Mouse (Mus musculus) small intestine, adult 2 months (tissue): ENCODE results near the gene Suds3. TPM values are rescaled to one million over a fixed set of nuclear protein-coding genes. Genes with fewer than 3 reads are reported as not detected.

Experiments
- H3K27ac ChIP-seq: fragments of 200-500 bp; 2 replicates; pipeline ENCODE4 v1.5.1; 2012; ENCODE audit warnings: low read depth, low read length, control low read depth, inconsistent platforms; ENCODE audit not compliant: insufficient read depth
- H3K27me3 ChIP-seq: fragments of 200-500 bp; 2 replicates; pipeline ENCODE4 v1.6.1; 2012; ENCODE audit warnings: mild to moderate bottlenecking, moderate library complexity, low read length, inconsistent platforms; ENCODE audit not compliant: control insufficient read depth, insufficient read depth
- H3K36me3 ChIP-seq: fragments of 200-500 bp; 2 replicates; pipeline ENCODE4 v1.6.1; 2012; ENCODE audit warnings: mild to moderate bottlenecking, low read length, control low read depth, inconsistent platforms; ENCODE audit not compliant: control insufficient read depth, insufficient read depth
- H3K4me1 ChIP-seq: fragments of 200-500 bp; 2 replicates; pipeline ENCODE4 v1.6.1; 2012; ENCODE audit warnings: low read length, inconsistent platforms, mixed read lengths; ENCODE audit not compliant: control insufficient read depth, insufficient read depth, insufficient read length
- H3K4me3 ChIP-seq: fragments of 200-500 bp; 2 replicates; pipeline ENCODE4 v1.5.1; 2012; ENCODE audit warnings: low read depth, mild to moderate bottlenecking, control low read depth, inconsistent platforms, low read length, moderate library complexity
- CTCF ChIP-seq: fragments of 200-500 bp; IDR thresholded peaks from 2 replicates; pipeline ENCODE4 v1.5.1; 2012; ENCODE audit warnings: low read depth, mild to moderate bottlenecking, control low read depth, inconsistent platforms, low read length, moderate library complexity, mixed read lengths; ENCODE audit not compliant: insufficient replicate concordance, insufficient read length; ENCODE audit errors: extremely low read depth
- POLR2A ChIP-seq: fragments of 200-500 bp; IDR thresholded peaks from 2 replicates; pipeline ENCODE4 v1.6.1; 2012; ENCODE audit warnings: low read depth, mild to moderate bottlenecking, control low read depth, inconsistent platforms, low read length, moderate library complexity
- WGBS: fragments of 180-500 bp; shearing (Covaris S2); methylation state at CpG from one replicate; pipeline ENCODE4 v1.1.7; 2018; 5-methylcytosine and 5-hydroxymethylcytosine counted together
- polyA plus RNA-seq: library from polyadenylated mRNA; depleted of rRNA; stranded (reverse); fragments of >200 nt; gene quantifications from 2 replicates; pipeline ENCODE4 v1.2.3, GENCODE M21; 2012

Gene Suds3
- polyA plus RNA-seq, 1 experiment, result 114 TPM

DNA sequence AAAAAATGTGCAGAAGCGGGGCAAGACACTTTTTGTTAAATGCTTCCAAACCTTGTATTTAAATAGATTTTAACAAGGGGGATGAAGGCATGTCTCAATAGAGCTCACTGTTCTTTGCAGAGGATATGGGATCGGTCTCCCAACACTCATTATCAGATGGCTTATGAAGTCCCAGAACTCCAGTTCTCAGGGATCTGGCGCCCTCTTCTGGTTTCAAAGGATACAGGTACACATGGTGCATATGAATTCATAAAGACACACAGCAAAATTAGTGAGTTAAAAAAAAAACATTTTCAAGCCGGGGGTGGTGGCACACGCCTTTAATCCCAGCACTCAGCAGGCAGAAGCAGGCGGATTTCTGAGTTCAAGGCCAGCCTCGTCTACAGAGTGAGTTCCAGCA, 2.6 kb downstream of the Suds3 start:
- Histone ChIP-seq H3K36me3 (peaks cover 34% of the 10 kb centered on the region), H3K27ac (no peak overlapping the region), H3K27me3 (no peaks in the 10 kb centered on the region), H3K4me3 (no peak overlapping the region), H3K4me1 (peaks cover 4% of the 10 kb centered on the region; the same call in 1 of the 2 replicates)
- WGBS, result 97% methylated on average over 7 of the region's 7 CpGs
- TF ChIP-seq POLR2A, result no peak
- TF ChIP-seq CTCF, result no peak

DNA sequence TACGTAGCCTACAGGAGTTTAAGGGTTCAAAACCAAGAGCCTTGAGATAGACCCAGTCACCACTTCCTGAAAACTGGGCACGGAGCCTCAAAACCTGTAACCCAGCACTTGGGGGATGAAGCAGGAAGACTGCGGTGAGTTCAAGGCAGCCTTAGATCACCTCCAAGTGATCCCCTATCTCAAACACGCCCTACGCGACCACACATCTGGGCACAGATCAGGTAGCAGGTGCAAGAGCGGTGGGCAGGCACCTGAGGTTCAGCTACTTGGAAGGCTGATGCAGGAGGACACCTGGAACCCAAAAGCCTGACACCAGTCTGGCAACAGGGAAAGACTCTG, 4.2 kb downstream of the Suds3 start:
- TF ChIP-seq CTCF (no peak), POLR2A (no peak)
- H3K4me3 ChIP-seq, result no peak overlapping the region
- no peaks in the 10 kb centered on the region for H3K27me3 ChIP-seq
- no peak overlapping the region for H3K27ac ChIP-seq
- 89% methylated on average over 7 of the region's 7 CpGs for WGBS
- no peaks in the 10 kb centered on the region for H3K4me1 ChIP-seq
- H3K36me3 ChIP-seq, result peaks cover 46% of the 10 kb centered on the region

DNA sequence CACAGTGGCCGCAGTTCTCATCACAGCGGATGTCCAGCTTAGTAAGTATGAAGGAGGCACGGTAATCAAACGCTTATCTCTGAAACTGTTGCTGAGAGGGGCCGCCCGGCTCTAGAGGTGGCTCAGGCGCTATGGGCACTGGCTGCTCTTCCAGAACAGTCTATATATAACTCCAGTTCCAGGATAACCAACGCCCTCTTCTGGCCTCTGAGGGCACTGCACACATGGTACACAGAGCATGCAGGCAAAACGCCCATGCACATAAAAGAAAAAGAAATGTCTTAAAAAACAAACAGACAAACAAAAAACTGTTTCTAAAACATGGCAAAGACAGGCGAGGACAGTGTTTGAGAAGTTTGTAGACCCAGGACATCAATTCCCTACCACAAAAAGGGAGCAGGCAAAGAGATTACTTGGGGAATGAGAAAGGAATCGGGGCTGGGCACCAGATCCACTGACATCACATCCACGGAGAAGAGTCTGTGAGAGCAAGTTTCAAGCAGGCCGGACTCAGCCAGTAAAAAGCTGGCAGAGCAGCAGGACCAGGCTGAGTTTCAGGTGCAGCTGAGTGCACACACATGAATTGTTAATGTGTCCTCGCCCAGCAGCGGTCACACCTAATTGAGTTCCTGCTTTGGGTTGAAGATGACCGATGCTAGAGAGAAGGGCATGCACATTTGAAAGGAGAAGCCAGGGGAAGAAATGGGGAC, 4.7 kb downstream of the Suds3 start:
- no peaks in the 10 kb centered on the region for H3K27me3 ChIP-seq
- 93% methylated on average over 16 of the region's 16 CpGs for WGBS
- no peak overlapping the region for H3K27ac ChIP-seq
- H3K4me3 ChIP-seq, result no peak overlapping the region
- no peaks in the 10 kb centered on the region for H3K4me1 ChIP-seq
- peaks cover 51% of the 10 kb centered on the region for H3K36me3 ChIP-seq
- TF ChIP-seq POLR2A (no peak), CTCF (no peak)

DNA sequence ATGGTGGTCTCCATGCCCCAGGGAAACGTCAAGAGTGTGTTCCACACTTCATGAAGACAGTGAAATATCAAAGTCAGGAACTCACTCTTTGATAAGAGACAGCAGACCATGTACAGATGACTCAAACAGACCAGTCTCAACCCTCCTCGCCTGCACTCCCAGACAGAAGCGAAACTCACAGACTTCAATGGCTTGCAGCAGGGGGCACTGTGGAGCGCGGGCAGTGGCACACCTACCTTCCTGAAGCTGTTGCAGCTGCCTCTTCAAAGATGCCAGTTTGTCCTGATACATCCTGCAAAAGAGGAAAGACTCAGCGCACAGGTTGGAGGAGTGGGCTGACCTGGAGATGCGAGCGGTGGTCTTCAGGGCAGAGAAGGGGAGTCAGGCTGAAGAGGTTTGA, 6.4 kb downstream of the Suds3 start:
- peaks cover 64% of the 10 kb centered on the region for H3K36me3 ChIP-seq

DNA sequence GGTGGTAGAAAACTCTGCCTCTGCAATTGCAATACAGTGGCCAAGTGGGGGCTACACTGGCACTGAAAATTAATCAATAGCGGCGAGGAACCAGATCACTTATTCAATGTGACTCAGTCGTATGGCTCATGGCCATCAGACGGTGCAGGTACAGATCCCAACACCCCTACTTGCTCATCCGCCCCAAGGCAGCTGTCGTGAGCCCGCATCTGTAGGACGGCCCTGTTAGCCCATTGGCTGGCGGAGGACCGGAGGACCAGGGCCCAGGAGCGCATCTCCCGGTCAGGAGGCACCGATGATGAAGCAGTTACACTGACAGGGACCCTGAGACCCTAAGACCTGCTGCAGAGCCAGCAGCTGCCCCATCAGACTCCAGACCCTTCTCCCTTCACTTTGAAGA, 7.2 kb downstream of the Suds3 start:
- no peaks in the 10 kb centered on the region for H3K27me3 ChIP-seq
- no peak overlapping the region for H3K27ac ChIP-seq
- 98% methylated on average over 13 of the region's 13 CpGs for WGBS
- TF ChIP-seq POLR2A (no peak), CTCF (no peak)
- no peak overlapping the region for H3K4me3 ChIP-seq
- H3K36me3 ChIP-seq, result peaks cover 71% of the 10 kb centered on the region
- H3K4me1 ChIP-seq, result no peaks in the 10 kb centered on the region

More for the DNA sequence above, 6.4 kb downstream of the Suds3 start:
- no peaks in the 10 kb centered on the region for H3K27me3 ChIP-seq
- 87% methylated on average over 8 of the region's 8 CpGs for WGBS
- H3K4me3 ChIP-seq, result no peak overlapping the region
- TF ChIP-seq POLR2A (no peak), CTCF (peak; percentile 36; the same call in 1 of the 2 replicates)
- no peaks in the 10 kb centered on the region for H3K4me1 ChIP-seq
- H3K27ac ChIP-seq, result no peak overlapping the region

- Histone ChIP-seq H3K4me1 (no peaks in the 10 kb centered on the region), H3K27ac (no peak overlapping the region), H3K4me3 (no peak overlapping the region), H3K36me3 (peaks cover 72% of the 10 kb centered on the region), H3K27me3 (no peaks in the 10 kb centered on the region)
- no peak for TF ChIP-seq POLR2A
- TF ChIP-seq CTCF, result no peak
- 92% methylated on average over 13 of the region's 13 CpGs for WGBS
These were observed 7.6 kb downstream of the Suds3 start for GRCm38 (mm10) chr5:117108292-117108691.

DNA sequence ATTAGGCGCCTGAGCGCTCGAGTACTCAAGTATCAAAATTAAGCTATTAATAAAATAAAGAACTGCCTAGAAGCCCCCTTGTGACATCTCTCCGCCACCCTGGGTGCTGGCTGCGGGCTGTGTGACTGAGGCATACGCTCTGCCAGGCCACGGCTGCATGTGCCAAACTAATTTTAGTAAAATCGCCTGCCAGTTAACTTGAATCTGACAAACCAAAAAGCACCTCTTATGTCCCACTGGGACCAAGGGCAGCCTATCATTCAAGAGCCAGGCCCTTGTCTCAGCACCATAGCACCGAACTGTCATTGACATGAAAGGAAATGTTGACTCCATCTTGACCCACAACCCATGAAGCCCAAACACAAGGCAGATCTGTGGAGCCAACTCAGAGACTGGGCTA, 10.2 kb downstream of the Suds3 start:
- TF ChIP-seq POLR2A (no peak), CTCF (no peak)
- Histone ChIP-seq H3K4me3 (no peak overlapping the region), H3K27ac (no peak overlapping the region), H3K27me3 (no peaks in the 10 kb centered on the region), H3K4me1 (no peaks in the 10 kb centered on the region), H3K36me3 (peaks cover 73% of the 10 kb centered on the region)
- 91% methylated on average over 9 of the region's 9 CpGs for WGBS
